Mouse (Mus musculus): ENCODE results near the gene Syn3. TPM values are rescaled to one million over a fixed set of nuclear protein-coding genes. Genes with fewer than 3 reads are reported as not detected.

The Syn3 gene
- polyA plus RNA-seq, 1 experiment from 2014 or later, result 3.0 TPM

- H3K4me3 ChIP-seq, result no peak overlapping the region
- DNase-seq (ENCODE audit: low spot score), result no peak
- H3K4me1 ChIP-seq, result peaks cover 11% of the 10 kb centered on the region
- no peaks in the 10 kb centered on the region for H3K36me3 ChIP-seq
- no peak overlapping the region for H3K27ac ChIP-seq (replicated peaks)
- 87% methylated on average over 3 of the region's 3 CpGs for WGBS
- H3K9me3 ChIP-seq (replicated peaks), result no peaks in the 10 kb centered on the region
- no peaks in the 10 kb centered on the region for H3K27me3 ChIP-seq (ENCODE audit: low read depth, poor library complexity, severe bottlenecking)
These were observed 349.5 kb downstream of the Syn3 start for GRCm38 (mm10) chr10:86149029-86149818.

- Histone ChIP-seq H3K27ac (replicated peaks) (no peak overlapping the region), H3K36me3 (no peaks in the 10 kb centered on the region), H3K4me3 (no peak overlapping the region), H3K9me3 (replicated peaks) (no peaks in the 10 kb centered on the region), H3K4me1 (no peaks in the 10 kb centered on the region), H3K27me3 (ENCODE audit: low read depth, poor library complexity, severe bottlenecking) (no peaks in the 10 kb centered on the region)
- 86% methylated on average over 8 of the region's 8 CpGs for WGBS
- no peak for DNase-seq (ENCODE audit: low spot score)
These were observed 359.5 kb downstream of the Syn3 start for GRCm38 (mm10) chr10:86139061-86139681.

GRCm38 (mm10) chr10:86137589-86138173 is 361.0 kb downstream of the Syn3 start:
- H3K27me3 ChIP-seq (ENCODE audit: low read depth, poor library complexity, severe bottlenecking), result no peaks in the 10 kb centered on the region
- no peaks in the 10 kb centered on the region for H3K9me3 ChIP-seq (replicated peaks)
- H3K4me3 ChIP-seq, result no peak overlapping the region
- DNase-seq (ENCODE audit: low spot score), result no peak
- 80% methylated on average over 5 of the region's 5 CpGs for WGBS
- no peaks in the 10 kb centered on the region for H3K4me1 ChIP-seq
- H3K27ac ChIP-seq (replicated peaks), result no peak overlapping the region
- H3K36me3 ChIP-seq, result no peaks in the 10 kb centered on the region

- WGBS, result 75% methylated on average over 3 of the region's 3 CpGs
- no peak for DNase-seq (ENCODE audit: low spot score)
- no peak overlapping the region for H3K27ac ChIP-seq (replicated peaks)
- H3K36me3 ChIP-seq, result no peaks in the 10 kb centered on the region
- H3K27me3 ChIP-seq (ENCODE audit: low read depth, poor library complexity, severe bottlenecking), result no peaks in the 10 kb centered on the region
- no peaks in the 10 kb centered on the region for H3K9me3 ChIP-seq (replicated peaks)
- H3K4me1 ChIP-seq, result no peaks in the 10 kb centered on the region
- no peak overlapping the region for H3K4me3 ChIP-seq
These were observed 361.6 kb downstream of the Syn3 start for GRCm38 (mm10) chr10:86137106-86137505.

GRCm38 (mm10) chr10:86136249-86136648 is 362.4 kb downstream of the Syn3 start:
- Histone ChIP-seq H3K27me3 (ENCODE audit: low read depth, poor library complexity, severe bottlenecking) (no peaks in the 10 kb centered on the region), H3K4me1 (no peaks in the 10 kb centered on the region), H3K36me3 (no peaks in the 10 kb centered on the region), H3K27ac (replicated peaks) (no peak overlapping the region), H3K9me3 (replicated peaks) (no peaks in the 10 kb centered on the region), H3K4me3 (no peak overlapping the region)
- WGBS, result 90% methylated on average over 1 of the region's 1 CpGs
- DNase-seq (ENCODE audit: low spot score), result no peak

GRCm38 (mm10) chr10:86134848-86135247 is 363.8 kb downstream of the Syn3 start:
- Histone ChIP-seq H3K27me3 (ENCODE audit: low read depth, poor library complexity, severe bottlenecking) (no peaks in the 10 kb centered on the region), H3K36me3 (no peaks in the 10 kb centered on the region), H3K27ac (replicated peaks) (no peak overlapping the region), H3K4me1 (no peaks in the 10 kb centered on the region), H3K4me3 (no peak overlapping the region), H3K9me3 (replicated peaks) (no peaks in the 10 kb centered on the region)
- no peak for DNase-seq (ENCODE audit: low spot score)
- whole genome bisulfite sequencing, result 84% methylated on average over 6 of the region's 6 CpGs

GRCm38 (mm10) chr10:86134336-86134735 is 364.4 kb downstream of the Syn3 start:
- Histone ChIP-seq H3K4me3 (no peak overlapping the region), H3K9me3 (replicated peaks) (no peaks in the 10 kb centered on the region), H3K4me1 (no peaks in the 10 kb centered on the region), H3K27me3 (ENCODE audit: low read depth, poor library complexity, severe bottlenecking) (no peaks in the 10 kb centered on the region), H3K36me3 (no peaks in the 10 kb centered on the region), H3K27ac (replicated peaks) (no peak overlapping the region)
- WGBS, result 84% methylated on average over 5 of the region's 5 CpGs
- DNase-seq (ENCODE audit: low spot score), result no peak

GRCm38 (mm10) chr10:86132420-86132956 is 366.2 kb downstream of the Syn3 start:
- Histone ChIP-seq H3K27me3 (ENCODE audit: low read depth, poor library complexity, severe bottlenecking) (no peaks in the 10 kb centered on the region), H3K4me1 (no peaks in the 10 kb centered on the region), H3K27ac (replicated peaks) (no peak overlapping the region), H3K4me3 (no peak overlapping the region), H3K9me3 (replicated peaks) (no peaks in the 10 kb centered on the region), H3K36me3 (no peaks in the 10 kb centered on the region)
- WGBS, result 95% methylated on average over 10 of the region's 10 CpGs
- no peak for DNase-seq (ENCODE audit: low spot score)

GRCm38 (mm10) chr10:86129046-86129445 is 369.6 kb downstream of the Syn3 start:
- no peaks in the 10 kb centered on the region for H3K9me3 ChIP-seq (replicated peaks)
- no peaks in the 10 kb centered on the region for H3K36me3 ChIP-seq
- 92% methylated on average over 6 of the region's 6 CpGs for WGBS
- no peak overlapping the region for H3K27ac ChIP-seq (replicated peaks)
- H3K4me1 ChIP-seq, result no peaks in the 10 kb centered on the region
- no peak for DNase-seq (ENCODE audit: low spot score)
- no peaks in the 10 kb centered on the region for H3K27me3 ChIP-seq (ENCODE audit: low read depth, poor library complexity, severe bottlenecking)
- H3K4me3 ChIP-seq, result no peak overlapping the region

GRCm38 (mm10) chr10:86126478-86126877 is 372.2 kb downstream of the Syn3 start:
- no peaks in the 10 kb centered on the region for H3K27me3 ChIP-seq (ENCODE audit: low read depth, poor library complexity, severe bottlenecking)
- H3K4me3 ChIP-seq, result no peak overlapping the region
- WGBS, result 92% methylated on average over 11 of the region's 11 CpGs
- no peaks in the 10 kb centered on the region for H3K4me1 ChIP-seq
- H3K9me3 ChIP-seq (replicated peaks), result no peaks in the 10 kb centered on the region
- no peaks in the 10 kb centered on the region for H3K36me3 ChIP-seq
- no peak for DNase-seq (ENCODE audit: low spot score)
- H3K27ac ChIP-seq (replicated peaks), result no peak overlapping the region

GRCm38 (mm10) chr10:86125421-86125820 is 373.3 kb downstream of the Syn3 start:
- no peaks in the 10 kb centered on the region for H3K27me3 ChIP-seq (ENCODE audit: low read depth, poor library complexity, severe bottlenecking)
- no peak overlapping the region for H3K27ac ChIP-seq (replicated peaks)
- H3K9me3 ChIP-seq (replicated peaks), result no peaks in the 10 kb centered on the region
- no peaks in the 10 kb centered on the region for H3K4me1 ChIP-seq
- DNase-seq (ENCODE audit: low spot score), result no peak
- no peaks in the 10 kb centered on the region for H3K36me3 ChIP-seq
- H3K4me3 ChIP-seq, result no peak overlapping the region
- 91% methylated on average over 2 of the region's 2 CpGs for WGBS

GRCm38 (mm10) chr10:86124115-86124514 is 374.6 kb downstream of the Syn3 start:
- Histone ChIP-seq H3K4me1 (no peaks in the 10 kb centered on the region), H3K27me3 (ENCODE audit: low read depth, poor library complexity, severe bottlenecking) (no peaks in the 10 kb centered on the region), H3K27ac (replicated peaks) (no peak overlapping the region), H3K9me3 (replicated peaks) (no peaks in the 10 kb centered on the region), H3K4me3 (no peak overlapping the region), H3K36me3 (no peaks in the 10 kb centered on the region)
- 84% methylated on average over 4 of the region's 4 CpGs for WGBS
- no peak for DNase-seq (ENCODE audit: low spot score)

- H3K4me1 ChIP-seq, result no peaks in the 10 kb centered on the region
- DNase-seq (ENCODE audit: low spot score), result no peak
- WGBS, result 94% methylated on average over 2 of the region's 2 CpGs
- H3K27ac ChIP-seq (replicated peaks), result no peak overlapping the region
- H3K36me3 ChIP-seq, result no peaks in the 10 kb centered on the region
- H3K4me3 ChIP-seq, result no peak overlapping the region
- no peaks in the 10 kb centered on the region for H3K9me3 ChIP-seq (replicated peaks)
- no peaks in the 10 kb centered on the region for H3K27me3 ChIP-seq (ENCODE audit: low read depth, poor library complexity, severe bottlenecking)
These were observed 375.5 kb downstream of the Syn3 start for GRCm38 (mm10) chr10:86123224-86123623.
